Mouse (Mus musculus): Measurements from ENCODE around the gene Dpm3. TPM values are rescaled to one million over a fixed set of nuclear protein-coding genes. Genes with fewer than 3 reads are reported as not detected.

The Dpm3 gene
- polyA plus RNA-seq, 1 experiment from 2014 or later: 88.7 TPM

GRCm38 (mm10) chr3:89270051-89270755 lies 11.0 kb downstream of the Dpm3 start, which contains the start of gene Slc50a1:
Slc50a1 (minus strand) TSS chr3:89270570.
- peaks cover 21% of the 10 kb centered on the region; the same call in 1 of the 2 replicates for H3K36me3 ChIP-seq
- H3K4me3 ChIP-seq: peak within 1 kb of the TSS; percentile 67
- H3K4me1 ChIP-seq (replicated peaks): peaks cover 44% of the 10 kb centered on the region
- peak within 1 kb of the TSS; percentile 75 for H3K4me2 ChIP-seq
- peak; percentile 42 for ATAC-seq (replicated peaks; ENCODE audit: insufficient number of reproducible peaks, insufficient read depth, low FRiP score, low read depth)
- H3K27me3 ChIP-seq: no peaks in the 10 kb centered on the region
- no peaks in the 10 kb centered on the region for H3K9me3 ChIP-seq (replicated peaks)
- H3K27ac ChIP-seq: peak within 1 kb of the TSS; percentile 90
- WGBS: 2% methylated on average over 39 of the region's 39 CpGs
- peak within 1 kb of the TSS; percentile 76 for H3K9ac ChIP-seq

GRCm38 (mm10) chr3:89270891-89271290 lies 11.7 kb downstream of the Dpm3 start:
- Histone ChIP-seq H3K36me3 (peaks cover 28% of the 10 kb centered on the region), H3K4me1 (replicated peaks) (peaks cover 44% of the 10 kb centered on the region), H3K27ac (peak overlapping the region; percentile 90), H3K27me3 (no peaks in the 10 kb centered on the region), H3K9me3 (replicated peaks) (no peaks in the 10 kb centered on the region), H3K4me3 (peak overlapping the region; percentile 67; the same call in 1 of the 2 replicates), H3K9ac (peak overlapping the region; percentile 76), H3K4me2 (peak overlapping the region; percentile 75)
- no peak for ATAC-seq (replicated peaks; ENCODE audit: insufficient number of reproducible peaks, insufficient read depth, low FRiP score, low read depth)
- WGBS: 54% methylated on average over 6 of the region's 6 CpGs

GRCm38 (mm10) chr3:89271760-89272159 lies 12.6 kb downstream of the Dpm3 start:
- no peak overlapping the region for H3K27ac ChIP-seq
- no peak overlapping the region for H3K4me2 ChIP-seq
- H3K9ac ChIP-seq: no peak overlapping the region
- no peak overlapping the region for H3K4me3 ChIP-seq
- ATAC-seq (replicated peaks; ENCODE audit: insufficient number of reproducible peaks, insufficient read depth, low FRiP score, low read depth): no peak
- H3K36me3 ChIP-seq: peaks cover 31% of the 10 kb centered on the region
- no peaks in the 10 kb centered on the region for H3K27me3 ChIP-seq
- peaks cover 45% of the 10 kb centered on the region for H3K4me1 ChIP-seq (replicated peaks)
- 50% methylated on average over 6 of the region's 6 CpGs for WGBS
- no peaks in the 10 kb centered on the region for H3K9me3 ChIP-seq (replicated peaks)

GRCm38 (mm10) chr3:89276061-89276460 lies 16.9 kb downstream of the Dpm3 start:
- H3K9ac ChIP-seq: no peak overlapping the region
- H3K4me2 ChIP-seq: peak overlapping the region; percentile 98; the same call in 1 of the 2 replicates
- H3K36me3 ChIP-seq: peaks cover 31% of the 10 kb centered on the region
- no peaks in the 10 kb centered on the region for H3K9me3 ChIP-seq (replicated peaks)
- H3K4me1 ChIP-seq (replicated peaks): peaks cover 49% of the 10 kb centered on the region
- no peak overlapping the region for H3K27ac ChIP-seq
- ATAC-seq (replicated peaks; ENCODE audit: insufficient number of reproducible peaks, insufficient read depth, low FRiP score, low read depth): no peak
- H3K4me3 ChIP-seq: no peak overlapping the region
- no peaks in the 10 kb centered on the region for H3K27me3 ChIP-seq
- 88% methylated on average over 13 of the region's 13 CpGs for WGBS

GRCm38 (mm10) chr3:89277281-89278021 lies 18.3 kb downstream of the Dpm3 start:
- H3K27me3 ChIP-seq: no peaks in the 10 kb centered on the region
- peak overlapping the region; percentile 92 for H3K27ac ChIP-seq
- peak overlapping the region; percentile 81 for H3K9ac ChIP-seq
- peaks cover 51% of the 10 kb centered on the region for H3K4me1 ChIP-seq (replicated peaks)
- 23% methylated on average over 14 of the region's 14 CpGs for WGBS
- H3K4me3 ChIP-seq: peak overlapping the region; percentile 70
- no peaks in the 10 kb centered on the region for H3K9me3 ChIP-seq (replicated peaks)
- ATAC-seq (replicated peaks; ENCODE audit: insufficient number of reproducible peaks, insufficient read depth, low FRiP score, low read depth): no peak
- peaks cover 23% of the 10 kb centered on the region for H3K36me3 ChIP-seq
- H3K4me2 ChIP-seq: peak overlapping the region; percentile 98

GRCm38 (mm10) chr3:89278107-89278506 lies 18.9 kb downstream of the Dpm3 start:
- Histone ChIP-seq H3K4me1 (replicated peaks) (peaks cover 51% of the 10 kb centered on the region), H3K27ac (peak overlapping the region; percentile 92), H3K4me2 (peak overlapping the region; percentile 98), H3K4me3 (peak overlapping the region; percentile 70), H3K27me3 (no peaks in the 10 kb centered on the region), H3K9ac (peak overlapping the region; percentile 81), H3K9me3 (replicated peaks) (no peaks in the 10 kb centered on the region), H3K36me3 (peaks cover 19% of the 10 kb centered on the region)
- WGBS: 42% methylated on average over 7 of the region's 7 CpGs
- ATAC-seq (replicated peaks; ENCODE audit: insufficient number of reproducible peaks, insufficient read depth, low FRiP score, low read depth): peak; percentile 13

- Histone ChIP-seq H3K4me1 (replicated peaks) (peaks cover 51% of the 10 kb centered on the region), H3K9ac (peak overlapping the region; percentile 81), H3K9me3 (replicated peaks) (no peaks in the 10 kb centered on the region), H3K4me2 (peak overlapping the region; percentile 98), H3K27ac (peak overlapping the region; percentile 92), H3K36me3 (peaks cover 19% of the 10 kb centered on the region), H3K27me3 (no peaks in the 10 kb centered on the region), H3K4me3 (peak overlapping the region; percentile 70)
- 16% methylated on average over 8 of the region's 8 CpGs for WGBS
- no peak for ATAC-seq (replicated peaks; ENCODE audit: insufficient number of reproducible peaks, insufficient read depth, low FRiP score, low read depth)
Measured at GRCm38 (mm10) chr3:89278643-89279042, 19.5 kb downstream of the Dpm3 start.

- Histone ChIP-seq H3K36me3 (peaks cover 15% of the 10 kb centered on the region), H3K27ac (peak overlapping the region; percentile 92), H3K4me1 (replicated peaks) (peaks cover 51% of the 10 kb centered on the region), H3K9ac (peak overlapping the region; percentile 81), H3K4me2 (peak overlapping the region; percentile 98), H3K9me3 (replicated peaks) (no peaks in the 10 kb centered on the region), H3K4me3 (peak overlapping the region; percentile 70), H3K27me3 (no peaks in the 10 kb centered on the region)
- WGBS: 2% methylated on average over 35 of the region's 35 CpGs
- ATAC-seq (replicated peaks; ENCODE audit: insufficient number of reproducible peaks, insufficient read depth, low FRiP score, low read depth): peak; percentile 83
Measured at GRCm38 (mm10) chr3:89279153-89279890, 20.2 kb downstream of the Dpm3 start.

GRCm38 (mm10) chr3:89280050-89280605 lies 21.0 kb downstream of the Dpm3 start:
- Histone ChIP-seq H3K4me1 (replicated peaks) (peaks cover 51% of the 10 kb centered on the region), H3K9me3 (replicated peaks) (no peaks in the 10 kb centered on the region), H3K27ac (peak overlapping the region; percentile 92), H3K4me3 (peak overlapping the region; percentile 70), H3K27me3 (no peaks in the 10 kb centered on the region), H3K9ac (peak overlapping the region; percentile 81), H3K4me2 (peak overlapping the region; percentile 98), H3K36me3 (peaks cover 10% of the 10 kb centered on the region)
- WGBS: 1% methylated on average over 29 of the region's 29 CpGs
- ATAC-seq (replicated peaks; ENCODE audit: insufficient number of reproducible peaks, insufficient read depth, low FRiP score, low read depth): no peak

- H3K36me3 ChIP-seq: peaks cover 3% of the 10 kb centered on the region
- ATAC-seq (replicated peaks; ENCODE audit: insufficient number of reproducible peaks, insufficient read depth, low FRiP score, low read depth): no peak
Measured at GRCm38 (mm10) chr3:89280606-89281511, 21.7 kb downstream of the Dpm3 start, which contains the start of gene Efna1. Efna1 (minus strand) TSS chr3:89281142.

More at GRCm38 (mm10) chr3:89280606-89281511, 21.7 kb downstream of the Dpm3 start, which contains the start of gene Efna1:
- under 1% methylated on average over 52 of the region's 52 CpGs for WGBS
- H3K4me2 ChIP-seq: peak within 1 kb of the TSS; percentile 98
- peak within 1 kb of the TSS; percentile 81 for H3K9ac ChIP-seq
- peaks cover 51% of the 10 kb centered on the region for H3K4me1 ChIP-seq (replicated peaks)
- peak within 1 kb of the TSS; percentile 92 for H3K27ac ChIP-seq
- peak within 1 kb of the TSS; percentile 70 for H3K4me3 ChIP-seq
- H3K27me3 ChIP-seq: no peaks in the 10 kb centered on the region
- no peaks in the 10 kb centered on the region for H3K9me3 ChIP-seq (replicated peaks)
